Mouse (Mus musculus): ENCODE measurements around the gene Atoh8.

The Atoh8 gene

DNA sequence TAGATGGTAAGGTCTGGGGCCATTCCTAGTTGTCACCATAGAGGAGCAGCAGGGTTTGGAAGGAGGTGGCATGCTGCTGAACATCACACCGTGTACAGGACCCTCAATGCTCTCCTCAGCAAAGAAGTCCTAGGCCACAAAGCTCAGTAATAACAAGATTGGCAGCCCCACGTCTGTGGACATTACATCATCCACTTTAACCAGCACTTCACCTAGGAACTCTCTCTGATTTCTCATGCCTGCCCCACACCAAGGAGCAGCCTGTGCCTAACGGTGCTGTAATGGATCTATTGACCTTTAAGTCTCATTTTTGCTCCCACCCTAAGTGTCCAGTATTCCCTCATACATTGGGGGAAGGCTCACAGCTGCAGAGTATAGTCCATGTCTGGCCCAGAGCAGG, 9.7 kb downstream of the Atoh8 start:
- DNase-seq = no peak

DNA sequence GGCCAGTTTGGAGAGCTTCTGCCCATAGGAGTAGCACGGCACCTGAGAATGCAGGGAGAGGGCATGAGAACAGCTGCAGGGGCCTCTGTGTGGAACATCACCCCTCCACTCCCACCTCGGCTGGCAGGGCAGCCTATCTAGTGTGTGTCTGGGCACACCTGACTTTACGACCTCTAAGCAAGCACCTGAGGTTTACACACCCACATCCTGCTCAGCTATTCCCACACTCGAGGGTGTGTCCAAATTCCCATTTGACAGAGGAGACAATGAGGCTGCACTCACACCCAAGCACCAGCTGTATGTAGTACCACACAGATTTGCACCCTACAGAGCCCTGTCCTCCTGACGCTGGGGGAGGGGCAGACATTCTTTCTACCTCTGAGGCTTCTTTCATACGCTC, 11.5 kb downstream of the Atoh8 start:
- DNase-seq = no peak

DNA sequence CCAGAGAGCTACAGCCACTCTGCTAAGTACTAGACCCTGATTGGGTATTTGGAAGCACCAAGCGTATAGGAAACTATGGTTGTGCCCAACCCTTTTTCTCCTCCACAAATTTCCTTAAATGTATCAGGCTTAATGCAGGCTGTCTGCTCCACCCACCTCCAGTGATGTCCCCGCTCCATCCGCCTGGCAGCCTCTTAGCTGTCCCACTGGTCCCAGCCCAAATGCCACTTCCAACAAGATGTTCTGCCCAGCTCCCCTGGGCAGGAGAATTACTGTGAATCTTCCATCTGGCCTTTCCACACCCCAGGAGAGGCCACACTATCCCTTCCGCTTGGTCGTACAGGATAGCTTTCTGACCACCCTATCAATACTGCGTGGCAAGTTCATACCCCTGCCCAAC, 12.5 kb downstream of the Atoh8 start:
- DNase-seq = no peak

DNA sequence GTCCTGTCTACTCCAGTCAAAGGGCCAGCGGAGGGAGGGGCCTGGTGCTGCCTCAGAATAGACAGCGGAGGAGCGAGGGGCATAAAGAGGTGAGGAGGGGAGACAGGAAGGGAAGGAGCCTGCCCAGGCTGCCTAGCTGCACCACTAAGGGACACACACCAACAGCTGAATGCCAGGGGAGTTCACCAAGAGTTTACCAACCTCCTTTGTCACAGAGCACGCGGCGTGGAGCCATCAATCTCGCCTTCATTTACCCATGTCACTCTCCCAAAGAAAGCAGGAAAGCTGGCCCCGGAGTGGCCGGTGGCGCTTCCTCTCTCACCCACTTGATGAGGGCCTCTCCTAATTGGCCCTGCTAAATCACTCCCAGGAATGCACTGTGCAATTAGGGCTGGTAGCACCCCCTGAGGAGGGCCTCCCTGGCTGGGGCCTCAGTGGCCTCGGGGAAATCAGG, 13.1 kb downstream of the Atoh8 start:
- no peak for DNase-seq

DNA sequence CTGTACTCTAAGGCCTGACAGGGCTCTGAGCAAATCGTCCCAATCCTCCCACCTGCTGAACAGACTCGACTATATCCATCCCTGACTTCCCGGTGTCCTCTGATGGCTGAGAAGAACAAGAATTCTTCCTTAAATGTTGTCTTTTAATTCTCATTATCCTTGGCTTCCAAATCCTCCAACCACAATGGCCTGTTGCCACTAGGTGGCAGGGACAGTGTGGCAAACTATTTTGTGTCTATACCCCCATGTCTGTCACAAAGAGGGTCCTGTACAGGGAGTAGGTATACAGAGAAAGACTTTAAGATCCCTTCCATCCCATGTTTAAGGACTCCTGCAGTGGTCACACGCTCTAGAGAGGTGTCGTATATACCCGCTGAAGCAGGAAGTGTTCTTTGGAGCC, 14.1 kb downstream of the Atoh8 start:
- DNase-seq = no peak

DNA sequence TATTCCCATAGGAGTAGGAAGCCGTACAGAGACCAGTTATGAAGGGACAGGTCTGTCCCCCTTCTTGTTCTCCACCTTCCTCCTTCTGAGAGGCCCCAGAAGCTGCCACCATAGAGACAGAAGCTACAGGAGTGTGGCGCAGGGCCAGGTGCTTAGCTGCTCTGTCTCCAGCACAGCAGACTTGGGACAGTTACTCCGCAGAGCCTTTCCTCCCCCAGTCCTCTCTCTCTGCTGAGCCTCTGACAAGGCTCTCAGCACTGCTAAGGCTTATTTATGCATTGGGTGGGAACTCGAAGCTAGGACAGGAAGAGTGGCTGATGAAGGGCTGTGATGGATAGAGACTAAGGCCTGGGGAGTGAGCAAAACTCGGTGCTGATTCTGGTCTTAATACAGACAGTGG, 15.8 kb downstream of the Atoh8 start:
- DNase-seq = peak; percentile 20

DNA sequence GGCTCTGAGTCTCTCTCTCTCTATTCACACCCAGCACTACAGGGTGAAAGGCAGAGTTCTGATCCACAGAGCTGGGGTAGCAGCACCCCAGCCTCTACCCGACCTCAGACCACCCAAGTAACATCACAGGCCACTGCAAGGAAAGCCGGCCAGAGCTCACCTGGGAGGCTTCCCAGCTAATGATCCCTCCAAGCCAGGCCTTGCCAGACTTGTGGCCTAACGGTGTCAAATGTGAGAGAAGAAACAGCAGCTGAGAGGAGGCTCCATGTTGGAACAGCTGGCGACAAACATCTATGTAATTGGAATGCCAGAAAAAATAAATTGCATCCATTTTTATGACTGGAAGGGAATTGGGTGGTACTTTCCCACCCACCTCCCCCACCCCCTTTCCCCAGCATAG, 17.1 kb downstream of the Atoh8 start:
- no peak for DNase-seq

DNA sequence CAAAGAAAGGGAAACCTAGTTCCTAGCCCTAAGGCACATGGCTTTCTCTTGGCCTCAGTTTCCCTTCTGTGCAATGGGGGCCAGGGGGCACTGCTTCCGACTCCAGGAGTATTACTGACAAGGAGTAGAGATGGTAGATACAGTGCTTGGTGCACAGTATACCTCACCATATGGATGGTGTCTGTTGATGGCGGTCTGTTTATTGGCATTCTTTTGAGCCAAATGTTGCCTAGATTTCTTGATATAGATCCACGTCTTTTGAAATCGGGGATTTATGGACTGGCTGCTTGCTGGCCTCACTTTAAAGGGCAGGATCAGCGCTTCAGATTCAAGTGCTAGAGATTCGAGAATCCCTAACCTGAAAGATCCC, 18.0 kb downstream of the Atoh8 start:
- DNase-seq = no peak

DNA sequence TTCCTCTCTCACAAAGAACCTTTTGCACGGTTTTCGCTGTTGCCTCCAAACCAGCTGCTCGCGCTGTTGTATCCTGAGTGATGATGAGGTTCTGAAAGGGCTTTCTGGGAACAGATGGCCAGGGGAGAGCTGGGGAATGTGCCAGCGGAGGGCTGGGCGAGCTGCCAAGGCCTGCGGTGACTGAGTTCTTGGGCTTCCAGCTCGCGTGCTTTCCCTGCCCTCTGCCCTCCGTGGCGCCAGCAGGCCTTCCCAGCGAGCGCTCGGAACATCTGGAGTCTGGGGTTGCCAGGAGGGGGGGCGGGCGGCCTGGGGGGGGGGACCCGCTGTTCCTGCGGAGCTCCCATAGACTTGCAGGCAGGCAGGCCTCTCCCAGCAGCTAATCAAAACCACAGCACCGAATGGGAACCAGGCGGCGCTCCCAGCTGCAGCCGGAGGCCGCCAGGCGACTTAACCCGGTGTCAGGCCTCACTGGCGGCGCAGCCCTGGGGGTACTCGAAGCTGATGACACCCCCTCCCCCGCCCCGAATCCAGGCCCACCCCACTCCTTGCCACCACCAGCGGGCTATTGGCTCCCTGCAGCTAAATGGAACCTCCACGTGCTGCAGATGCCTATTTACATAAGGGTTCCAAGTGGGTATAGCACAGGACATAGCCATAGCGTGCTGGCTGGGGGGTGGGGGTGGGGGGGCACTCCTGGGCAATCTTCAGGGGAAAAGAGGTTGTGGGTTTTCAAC, 18.5 kb downstream of the Atoh8 start:
- peak; percentile 48 for DNase-seq

DNA sequence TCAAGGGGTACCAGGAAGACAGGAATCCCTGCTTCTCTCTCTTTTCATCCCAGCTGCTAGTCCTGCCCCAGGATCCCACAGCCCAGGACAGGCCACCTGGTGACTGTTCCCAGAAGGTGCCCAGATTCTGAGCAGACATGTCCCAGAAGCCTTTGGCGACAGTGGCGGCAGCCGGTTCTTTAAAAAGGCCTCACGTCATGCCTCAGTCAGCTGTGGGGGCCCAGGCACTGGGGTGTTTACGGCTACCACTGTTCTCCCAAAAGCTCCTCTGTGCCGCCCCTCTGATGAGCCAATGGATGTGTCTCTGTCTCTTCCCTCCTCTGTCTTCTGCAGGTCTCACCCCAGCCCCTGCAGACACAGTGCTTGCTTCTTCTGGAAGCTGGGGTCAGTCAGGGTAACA, 19.8 kb downstream of the Atoh8 start:
- DNase-seq = no peak

DNA sequence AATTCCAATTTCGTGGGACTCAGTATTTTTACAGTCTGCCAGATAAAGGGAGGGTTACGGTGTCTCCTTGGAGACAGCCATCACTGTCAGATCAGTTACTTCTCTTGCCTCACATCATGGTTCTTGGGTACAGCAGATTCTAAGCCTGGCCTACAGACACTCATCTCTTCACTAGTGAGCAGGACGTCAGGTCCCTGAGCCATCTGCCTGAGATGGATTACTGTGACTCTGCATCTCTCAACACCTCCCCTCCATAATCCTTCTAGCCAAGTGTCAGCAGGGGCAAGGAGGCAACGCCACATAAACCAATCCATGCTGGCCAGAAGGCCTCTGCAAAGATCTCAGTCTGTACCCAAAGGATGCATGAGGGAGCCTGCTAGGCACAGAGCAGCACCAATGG, 24.0 kb downstream of the Atoh8 start:
- DNase-seq = no peak

DNA sequence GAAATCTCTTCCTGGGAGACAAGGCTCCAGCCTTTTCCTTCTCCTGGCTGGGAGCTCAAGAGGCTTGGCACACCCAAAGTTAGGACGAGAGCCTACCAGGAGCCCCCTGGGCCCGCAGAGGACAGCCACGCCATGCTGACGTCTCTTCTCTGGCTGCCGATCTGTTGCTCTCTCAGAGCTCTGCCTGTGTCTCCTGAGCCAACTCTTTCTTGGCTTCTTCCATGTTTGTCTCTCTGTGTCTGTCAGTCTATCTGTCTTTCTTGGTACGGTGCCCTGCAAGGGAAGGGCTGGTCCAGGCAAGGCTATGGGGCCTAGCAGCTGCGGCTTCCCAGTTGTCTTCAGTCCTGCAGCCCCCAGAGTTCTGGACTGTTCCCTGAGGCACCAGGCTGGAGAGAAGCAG, 24.6 kb downstream of the Atoh8 start:
- no peak for DNase-seq

DNA sequence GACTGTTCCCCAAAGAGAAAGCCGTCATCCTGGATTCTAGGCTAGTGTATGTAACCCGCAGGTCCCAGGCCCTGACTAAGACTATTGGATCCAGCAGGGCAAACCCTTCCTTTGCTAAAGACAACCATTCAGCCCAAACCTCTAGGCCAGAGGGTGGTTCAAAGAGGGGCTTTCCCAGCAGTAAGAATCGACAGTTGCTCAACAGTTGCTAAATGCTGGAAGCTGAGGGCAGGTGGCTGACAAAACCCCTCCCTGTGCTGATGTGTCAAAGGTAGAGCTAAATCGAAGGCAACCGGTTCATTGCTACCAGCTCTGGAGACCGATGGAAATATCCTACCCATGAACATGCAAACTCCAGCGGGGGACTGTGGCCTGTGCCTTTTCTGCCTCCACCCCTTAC, 25.6 kb downstream of the Atoh8 start:
- DNase-seq = no peak

DNA sequence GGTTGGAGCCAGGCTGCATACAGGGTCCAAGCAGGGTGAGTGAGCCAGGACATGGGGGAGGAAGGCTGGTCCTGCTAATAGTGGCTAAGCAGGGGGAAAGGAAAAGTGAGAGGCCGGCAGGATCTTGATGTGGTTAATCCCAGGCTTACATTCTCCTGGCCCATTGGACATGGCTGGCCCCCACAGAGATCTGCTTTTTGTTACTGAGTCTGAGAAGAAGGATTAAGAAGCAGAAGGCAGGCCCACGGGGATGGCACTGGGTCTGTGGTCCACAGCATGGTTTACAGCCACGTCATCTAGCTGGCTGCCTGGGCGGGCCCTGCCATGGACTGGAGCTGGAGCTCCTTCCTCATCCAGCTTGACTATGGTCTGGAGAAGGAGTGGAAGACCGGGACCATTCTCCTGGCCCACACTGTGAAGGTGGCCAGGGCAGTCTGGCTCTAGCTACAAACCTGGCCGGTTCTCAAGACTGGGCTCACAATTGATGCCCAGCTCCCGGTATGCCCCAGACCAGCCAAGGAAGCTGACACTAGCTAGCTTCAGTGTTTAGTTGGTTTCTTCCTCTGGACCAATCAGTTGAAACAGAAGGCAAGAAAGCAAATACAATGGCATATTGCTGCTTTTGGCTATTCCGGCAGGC, 26.9 kb downstream of the Atoh8 start:
- DNase-seq = no peak

DNA sequence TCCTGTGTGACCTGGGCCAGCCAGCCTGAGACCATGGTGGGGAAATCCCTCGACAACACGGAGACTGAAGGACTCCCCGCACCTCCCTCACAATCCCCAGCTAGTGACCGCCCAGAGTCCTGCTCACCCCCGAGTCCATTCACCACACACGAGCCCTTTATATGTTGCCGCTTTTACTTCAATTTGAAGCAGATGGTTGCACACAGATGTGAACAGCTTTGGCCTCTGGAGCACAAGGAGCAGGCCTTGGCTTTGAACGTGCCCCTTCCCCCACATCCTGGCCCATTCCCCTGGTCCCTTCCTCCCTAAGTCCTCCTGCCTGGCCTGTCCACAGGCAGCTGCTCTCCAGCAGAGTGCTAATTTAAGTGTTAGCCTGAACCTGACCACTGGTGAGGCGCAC, 29.4 kb downstream of the Atoh8 start:
- DNase-seq = no peak

DNA sequence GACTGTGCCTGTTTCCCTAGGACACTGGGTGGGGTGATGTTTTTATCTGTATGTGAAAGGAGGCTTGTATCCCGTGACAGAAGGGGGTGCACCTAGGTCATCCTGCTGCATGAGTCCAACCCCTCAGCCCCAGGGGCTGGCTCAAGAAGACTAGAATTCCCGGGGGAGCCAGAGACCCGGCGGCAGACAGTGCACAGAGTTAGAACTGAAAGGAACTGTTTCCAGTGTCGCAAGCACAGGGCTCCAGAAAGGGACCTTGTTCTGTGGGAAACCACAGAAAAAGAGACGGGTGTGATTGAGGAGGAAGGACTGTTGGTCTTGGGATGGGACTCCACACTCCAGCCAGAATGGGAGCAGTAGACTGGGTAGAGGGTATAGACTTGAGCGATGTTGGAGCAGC, 30.5 kb downstream of the Atoh8 start:
- DNase-seq = no peak

DNA sequence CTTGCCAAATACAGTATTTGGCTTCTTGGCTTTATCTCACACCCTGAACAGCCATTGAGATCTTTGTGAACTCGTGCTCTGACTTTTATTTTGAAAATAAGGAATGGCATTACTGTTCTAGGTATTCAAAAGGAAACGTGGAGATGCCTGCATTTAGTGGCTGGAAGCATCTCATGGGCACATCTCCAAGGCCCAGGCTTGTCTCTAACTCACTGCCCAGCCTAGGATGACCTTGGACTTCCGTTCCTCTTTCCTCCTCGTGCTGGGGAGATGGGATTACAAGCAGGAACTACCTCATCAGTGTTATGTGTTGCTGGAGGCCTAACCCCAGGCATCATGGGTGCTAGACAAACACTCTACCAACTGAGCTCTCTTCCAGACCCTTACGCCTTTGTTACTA, 32.1 kb downstream of the Atoh8 start:
- no peak for DNase-seq

DNA sequence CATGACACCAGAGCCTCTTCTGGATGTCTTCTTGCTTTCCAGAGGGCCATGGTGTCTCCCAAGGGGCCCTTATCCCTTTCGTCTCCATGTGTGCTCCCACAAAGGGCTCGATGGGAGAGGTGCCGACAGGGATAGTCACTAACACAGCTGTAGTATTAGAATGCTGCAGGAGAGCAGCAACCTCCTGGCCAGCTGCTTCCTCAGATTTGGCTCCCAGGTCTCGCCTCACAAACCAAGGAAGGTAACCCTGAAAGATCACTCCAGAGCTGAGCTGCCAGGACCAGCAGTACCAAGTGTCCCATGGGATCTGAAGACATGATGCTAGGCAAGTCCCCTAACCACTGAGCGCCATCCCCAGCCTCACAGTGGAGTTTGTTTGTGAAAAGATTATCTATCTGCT, 32.6 kb downstream of the Atoh8 start:
- no peak for DNase-seq

DNA sequence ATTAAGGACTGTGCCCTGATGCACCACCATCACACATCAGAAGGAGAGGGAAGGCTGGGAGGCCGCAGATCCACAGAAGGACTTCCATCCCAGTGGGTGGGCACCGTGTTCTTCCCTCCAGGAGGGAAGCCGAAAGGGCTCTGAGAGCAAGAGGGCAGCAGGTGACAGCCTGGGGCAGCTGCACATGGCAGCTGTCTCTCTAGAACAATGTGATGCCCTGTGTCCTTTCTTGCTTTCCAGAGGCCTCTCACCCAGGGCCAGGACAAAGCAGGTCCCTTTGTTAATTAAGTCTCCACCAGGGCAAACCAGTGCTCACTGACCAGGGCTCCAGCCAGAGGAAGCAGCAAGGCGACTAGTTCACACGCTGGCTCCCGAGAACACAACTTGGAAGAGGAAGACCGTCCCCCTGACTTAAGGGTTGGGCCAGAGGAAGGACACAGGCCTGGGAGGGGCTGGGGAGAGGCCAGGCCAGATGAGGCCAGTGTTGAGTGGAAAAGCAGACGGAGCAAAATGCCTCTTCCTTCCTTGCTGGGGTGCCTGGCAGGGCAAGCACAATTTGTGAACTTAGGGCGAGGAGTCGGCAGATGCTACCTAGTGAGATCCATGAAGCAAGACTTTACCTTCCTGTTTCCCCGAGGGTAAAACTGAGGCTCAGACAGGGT, 34.7 kb downstream of the Atoh8 start:
- no peak for DNase-seq

DNA sequence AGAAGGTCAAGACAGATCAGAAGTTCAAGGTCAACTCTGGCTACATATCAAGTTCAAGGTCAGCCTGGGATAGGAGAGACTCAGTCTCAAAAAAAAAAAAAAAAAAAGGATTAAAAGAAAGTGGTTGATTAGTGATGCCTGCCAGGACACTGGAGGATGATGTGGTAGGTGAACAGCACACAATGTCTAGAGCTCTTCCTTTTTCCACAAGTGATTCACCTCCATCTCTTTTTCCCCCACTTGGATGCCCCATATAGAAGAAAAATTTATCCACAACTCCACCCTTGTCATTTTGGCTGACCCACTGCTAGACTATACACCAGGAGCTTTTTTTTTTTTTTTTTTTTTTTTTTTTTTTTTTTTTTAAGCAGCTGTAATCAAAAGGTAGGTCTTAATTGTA, 37.9 kb downstream of the Atoh8 start:
- no peak for DNase-seq

DNA sequence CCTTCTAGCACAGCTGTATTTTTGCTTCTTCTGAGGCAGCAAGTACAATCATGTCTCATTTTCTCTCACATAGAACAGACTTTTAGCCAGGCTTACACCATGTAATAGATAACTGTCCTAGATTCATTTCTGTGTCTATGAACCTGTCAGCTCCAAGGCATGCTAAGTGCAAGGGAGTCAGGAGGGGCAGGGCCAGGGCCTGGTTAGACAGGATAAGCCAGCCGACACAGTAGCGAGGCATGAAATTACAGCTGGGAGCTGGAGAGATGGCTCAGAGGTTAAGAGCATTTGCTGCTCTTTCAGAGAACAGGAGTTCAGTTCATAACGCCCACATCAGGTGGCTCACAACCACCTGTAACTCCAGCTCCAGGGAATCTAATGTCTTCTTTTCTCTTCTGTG, 38.7 kb downstream of the Atoh8 start:
- DNase-seq = no peak

DNA sequence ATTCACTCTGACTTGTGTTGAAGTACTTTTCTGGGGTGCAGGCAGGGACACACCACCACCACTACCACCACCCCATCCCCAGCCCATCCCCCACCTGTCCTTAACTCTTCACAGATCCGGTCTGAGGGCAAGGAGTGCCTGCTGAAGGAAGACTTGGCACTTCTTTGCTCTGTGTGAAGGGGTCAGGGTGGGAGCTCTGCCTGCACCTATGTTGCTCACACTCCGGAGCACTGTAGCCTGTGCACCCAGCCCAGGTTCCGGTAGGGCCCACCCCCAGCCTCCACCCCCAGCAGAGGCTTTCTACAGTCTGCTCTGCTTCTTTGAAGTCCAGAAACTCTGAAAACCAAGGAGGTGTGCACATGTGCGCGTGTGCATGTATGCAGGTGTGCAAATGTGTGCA, 44.8 kb downstream of the Atoh8 start:
- peak; percentile 34 for DNase-seq

DNA sequence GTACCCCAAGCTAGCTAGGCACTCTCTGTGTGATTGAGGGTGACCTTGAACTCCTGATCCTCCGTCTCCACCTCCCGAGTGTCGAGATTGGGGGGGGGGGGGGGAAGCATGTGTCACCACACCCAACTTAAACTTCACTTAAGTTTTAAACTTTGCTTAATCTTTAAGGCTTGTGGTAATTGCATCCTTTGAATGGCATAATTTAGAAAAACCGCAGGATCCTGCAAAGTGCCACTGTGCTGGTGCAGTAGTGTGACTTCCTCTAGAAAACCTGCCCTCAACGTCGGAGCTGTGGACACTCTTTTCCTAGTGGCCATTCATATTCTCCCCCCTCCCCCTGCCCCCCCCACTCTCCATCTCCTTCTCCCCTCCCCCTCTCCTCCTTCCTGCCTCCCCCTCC, 45.3 kb downstream of the Atoh8 start:
- peak; percentile 14 for DNase-seq

DNA sequence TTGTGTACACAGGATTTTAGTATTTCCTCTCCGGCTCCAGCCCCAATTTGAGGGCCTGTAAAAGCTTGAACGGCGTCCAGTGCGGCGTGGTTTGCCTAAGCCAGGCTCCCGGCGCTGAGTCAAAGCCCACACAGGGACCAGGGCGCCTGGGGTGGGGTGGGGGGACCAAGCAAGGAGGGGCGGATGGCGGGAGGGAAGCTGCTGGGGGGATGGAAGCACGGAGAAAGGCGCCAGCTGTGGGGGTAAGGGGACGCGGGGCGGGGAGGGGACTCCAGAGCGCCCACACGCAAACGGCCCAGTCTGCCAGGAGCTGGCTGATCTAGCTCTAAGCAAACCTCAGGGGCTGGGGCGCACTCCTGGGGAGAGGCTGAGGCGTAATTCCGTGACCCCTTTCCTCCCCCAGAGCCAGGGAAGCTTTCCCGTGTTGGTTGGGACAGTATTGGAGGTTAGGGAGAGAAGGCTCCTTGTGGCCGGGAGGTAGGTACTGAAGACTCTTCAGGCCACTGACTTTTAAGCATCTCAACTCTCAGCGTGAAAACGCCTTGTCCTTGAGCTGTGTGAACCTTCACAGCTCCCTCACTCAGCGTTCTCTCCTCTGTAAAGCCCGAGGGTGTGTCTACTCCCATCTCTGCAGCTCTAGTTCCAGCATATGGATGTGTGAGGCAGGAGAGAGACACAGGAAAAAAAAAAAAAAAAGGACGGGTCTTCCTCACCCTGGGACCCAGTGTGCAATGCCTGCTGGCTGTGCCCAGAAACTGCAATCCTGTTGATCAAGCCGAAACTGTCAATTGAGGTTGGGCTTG, 46.1 kb downstream of the Atoh8 start:
- no peak for DNase-seq
